Mouse (Mus musculus) urinary bladder, postnatal 25 days (tissue): ENCODE measurements at regions not wholly inside any gene's neighbourhood (a gene's known extent, or its start where the extent isn't known, plus 50 kb on each side); places are given as distances from the start of the nearest gene placed in this dataset.

ENCODE experiments used
- DNase-seq: peaks from one replicate; pipeline ENCODE4 v3.0.0; 2022; ENCODE audit warnings: low spot score

- DNase-seq = no peak
Observed at GRCm38 (mm10) chr19:32940806-32941205, 183.5 kb downstream of the Pten start.

- no peak for DNase-seq
Observed at GRCm38 (mm10) chr19:32943594-32944230, 186.4 kb downstream of the Pten start.

- DNase-seq = no peak
Observed at GRCm38 (mm10) chr19:32947081-32947855, 190.0 kb downstream of the Pten start.

GRCm38 (mm10) chr19:32950252-32950651 lies 193.0 kb downstream of the Pten start:
- DNase-seq = no peak

- no peak for DNase-seq
Observed at GRCm38 (mm10) chr19:32950794-32951193, 193.5 kb downstream of the Pten start.

GRCm38 (mm10) chr19:32952425-32952824 lies 195.1 kb downstream of the Pten start:
- no peak for DNase-seq

- DNase-seq = no peak
Observed at GRCm38 (mm10) chr19:32952928-32953687, 195.8 kb downstream of the Pten start.

- no peak for DNase-seq
Observed at GRCm38 (mm10) chr19:32954001-32954605, 196.8 kb downstream of the Pten start.

GRCm38 (mm10) chr19:32954942-32955341 lies 197.6 kb downstream of the Pten start:
- no peak for DNase-seq

GRCm38 (mm10) chr19:32956143-32956915 lies 199.0 kb downstream of the Pten start:
- no peak for DNase-seq

- no peak for DNase-seq
Observed at GRCm38 (mm10) chr19:32956916-32957558, 199.7 kb downstream of the Pten start.

GRCm38 (mm10) chr19:32958276-32958675 lies 201.0 kb downstream of the Pten start:
- no peak for DNase-seq

GRCm38 (mm10) chr19:32958791-32959190 lies 201.5 kb downstream of the Pten start:
- DNase-seq = no peak

- DNase-seq = no peak
Observed at GRCm38 (mm10) chr19:32959844-32960195, 202.5 kb downstream of the Pten start.

- DNase-seq = no peak
Observed at GRCm38 (mm10) chr19:32960196-32960947, 203.1 kb downstream of the Pten start.

GRCm38 (mm10) chr19:32961525-32961924 lies 204.2 kb downstream of the Pten start:
- DNase-seq = no peak

- DNase-seq = no peak
Observed at GRCm38 (mm10) chr19:32963983-32964382, 206.7 kb downstream of the Pten start.

- DNase-seq = no peak
Observed at GRCm38 (mm10) chr19:32965488-32965887, 208.2 kb downstream of the Pten start.

- DNase-seq = no peak
Observed at GRCm38 (mm10) chr19:32969213-32969776, 212.0 kb downstream of the Pten start.

GRCm38 (mm10) chr19:32972116-32972515 lies 214.8 kb downstream of the Pten start:
- no peak for DNase-seq
